Mouse (Mus musculus) retina, postnatal 1 day (tissue): ENCODE measurements around the gene B430305J03Rik.
A peak's percentile ranks its signal among the peaks of the same experiment; 100 is the strongest.

ENCODE experiments used
- DNase-seq: peaks from one replicate; pipeline ENCODE4 v3.0.0-alpha.2; 2012

Gene B430305J03Rik

GRCm38 (mm10) chr3:61348036-61348614 lies 17.6 kb downstream of the B430305J03Rik start:
- DNase-seq = no peak

DNA sequence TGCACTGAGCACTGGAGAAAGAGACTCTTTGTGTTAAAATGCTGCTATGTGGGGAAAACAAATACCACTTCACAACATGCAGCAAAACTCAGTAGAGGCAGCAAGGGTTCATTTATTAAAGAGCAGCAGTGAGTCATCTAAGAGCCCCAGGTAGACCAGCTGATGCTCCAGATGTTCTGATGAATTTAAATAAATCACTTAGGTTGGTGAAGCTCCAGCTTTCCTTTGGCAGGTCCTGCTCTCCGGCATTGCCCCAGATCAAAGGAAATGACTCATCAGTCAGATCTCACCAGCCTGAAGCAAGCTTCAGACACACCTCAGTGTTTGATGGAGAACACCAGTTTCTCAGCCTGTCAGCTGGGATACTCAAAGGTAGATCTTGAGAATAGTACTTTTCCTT lies 20.1 kb downstream of the B430305J03Rik start:
- DNase-seq = no peak

- no peak for DNase-seq
Measured at GRCm38 (mm10) chr3:61344031-61344430, 21.7 kb downstream of the B430305J03Rik start.

DNA sequence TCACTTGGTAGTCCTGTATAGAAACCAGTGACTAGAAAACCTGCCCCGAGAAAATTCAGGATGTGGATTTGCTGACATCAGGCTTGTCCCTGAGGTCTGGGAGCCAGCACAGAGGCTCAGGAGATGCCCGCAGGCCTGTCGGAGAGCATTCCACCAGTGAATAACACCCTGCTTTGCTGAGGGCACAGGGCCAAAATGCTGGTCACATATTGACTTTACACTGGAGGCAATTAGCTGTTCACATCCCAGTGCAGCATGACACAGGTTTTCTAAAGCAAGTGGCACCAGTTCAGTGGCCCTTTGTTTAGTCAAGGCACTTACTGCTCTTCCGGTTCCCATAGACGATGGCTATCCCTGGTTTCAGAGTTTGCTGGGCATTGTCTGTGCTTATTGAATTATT lies 25.4 kb downstream of the B430305J03Rik start:
- peak; percentile 51 for DNase-seq

GRCm38 (mm10) chr3:61337230-61337629 lies 28.5 kb downstream of the B430305J03Rik start:
- DNase-seq = no peak

- no peak for DNase-seq
Measured at GRCm38 (mm10) chr3:61336205-61336604, 29.5 kb downstream of the B430305J03Rik start.

DNA sequence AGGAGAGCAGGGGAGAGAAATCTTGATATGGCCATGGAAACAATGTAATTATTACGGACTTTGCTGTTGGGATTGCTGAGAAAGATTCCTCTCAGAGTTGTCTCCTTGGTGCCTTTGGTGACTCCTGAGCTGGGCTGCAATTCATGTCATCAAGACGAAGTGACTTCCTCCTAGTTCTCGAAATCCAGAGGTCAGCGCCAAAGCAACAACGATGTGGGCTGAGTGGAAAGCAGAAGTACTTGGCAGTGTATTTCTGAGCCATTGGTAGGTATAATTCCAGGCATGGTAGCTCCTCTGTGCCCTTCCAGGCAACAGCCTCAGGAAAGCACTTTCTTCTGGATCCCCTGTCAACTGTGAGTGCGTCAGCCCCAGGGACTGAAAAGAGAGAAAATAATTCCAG lies 44.1 kb downstream of the B430305J03Rik start:
- no peak for DNase-seq

- DNase-seq = no peak
Measured at GRCm38 (mm10) chr3:61320031-61320430, 45.7 kb downstream of the B430305J03Rik start.

DNA sequence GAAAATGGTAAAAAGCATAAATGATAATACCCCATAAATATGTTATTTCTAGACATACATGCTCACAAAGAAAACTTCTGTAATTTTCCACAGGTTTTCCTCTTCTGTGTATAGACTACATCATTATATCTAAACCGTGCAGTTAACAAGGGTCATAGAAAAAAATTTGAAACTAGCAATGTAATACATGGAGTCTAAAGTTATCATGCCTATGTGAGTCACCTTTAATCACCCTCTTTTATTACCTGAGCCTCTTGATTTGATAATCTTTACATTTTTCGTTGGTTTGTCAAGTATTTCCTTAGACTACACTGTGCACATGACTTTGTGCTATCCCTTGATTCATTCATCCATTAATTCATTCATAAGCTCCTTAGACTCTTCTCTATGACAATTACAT lies 50.7 kb downstream of the B430305J03Rik start:
- no peak for DNase-seq
